Mouse (Mus musculus) forebrain, embryonic 11.5 days (tissue): ENCODE results near the gene Gm21860. TPM values are rescaled to one million over a fixed set of nuclear protein-coding genes. Genes with fewer than 3 reads are reported as not detected.
"Not testable (repeated sequence)": the region's sequence is repeated elsewhere in the genome, so short reads cannot be mapped to it uniquely, and the experiment has no call there.

ENCODE experiments used
- ATAC-seq: fragments of 200-750 bp; cut with Nextera tagmentation; replicated peaks from 2 replicates; pipeline ENCODE4 v1.8.0; 2017; ENCODE audit warnings: moderate TSS enrichment; ENCODE audit not compliant: low FRiP score
- DNase-seq: peaks from one replicate; pipeline ENCODE4 v3.0.0-alpha.2; 2017; ENCODE audit warnings: low spot score
- H3K27ac ChIP-seq: fragments of 300-500 bp; sonication (generic); 2 replicates; pipeline ENCODE4 v1.5.1; 2014; ENCODE audit warnings: low read depth, low read length
- H3K27me3 ChIP-seq: fragments of 300-500 bp; sonication (generic); 2 replicates; pipeline ENCODE4 v1.6.1; 2014; ENCODE audit warnings: mild to moderate bottlenecking, low read length, mixed read lengths; ENCODE audit not compliant: control insufficient read depth, insufficient read depth
- H3K36me3 ChIP-seq: fragments of 300-500 bp; sonication (generic); 2 replicates; pipeline ENCODE4 v1.6.1; 2014; ENCODE audit warnings: mild to moderate bottlenecking, low read length, moderate library complexity, mixed read lengths; ENCODE audit not compliant: control insufficient read depth, insufficient read depth
- H3K4me1 ChIP-seq: fragments of 300-500 bp; sonication (generic); replicated peaks from 2 replicates; pipeline ENCODE4 v1.6.1; 2014; ENCODE audit warnings: low read length, mixed read lengths; ENCODE audit not compliant: control insufficient read depth, insufficient read depth
- H3K4me2 ChIP-seq: fragments of 300-500 bp; sonication (generic); 2 replicates; pipeline ENCODE4 v1.6.1; 2014; ENCODE audit warnings: low read depth, mild to moderate bottlenecking, low read length, moderate library complexity, mixed read lengths; ENCODE audit not compliant: severe bottlenecking
- H3K4me3 ChIP-seq: fragments of 300-500 bp; sonication (generic); 2 replicates; pipeline ENCODE4 v1.5.1; 2014; ENCODE audit warnings: low read depth, low read length
- H3K9ac ChIP-seq: fragments of 300-500 bp; sonication (generic); 2 replicates; pipeline ENCODE4 v1.6.1; 2014; ENCODE audit warnings: low read length
- H3K9me3 ChIP-seq: fragments of 300-500 bp; sonication (generic); 2 replicates; pipeline ENCODE4 v1.6.1; 2016; ENCODE audit warnings: low read length, mixed read lengths; ENCODE audit not compliant: control insufficient read depth
- WGBS: fragments of 180-500 bp; shearing (Covaris S2); extraction: QIAGEN DNeasy Blood & Tissue Kit; methylation state at CpG from one replicate; pipeline ENCODE4 v1.1.7; 2014; 5-methylcytosine and 5-hydroxymethylcytosine counted together
- polyA plus RNA-seq: library from polyadenylated mRNA; unstranded; fragments of >200 nt; fragmentation: Nextera tagmentation; extraction: Ambion mirVana; gene quantifications from 2 replicates; pipeline ENCODE4 v1.2.1, GENCODE M21; 2014

The Gm21860 gene
- polyA plus RNA-seq, 1 experiment from 2014 or later: not detected

GRCm38 (mm10) chrY:90741006-90741405 lies 13.6 kb downstream of the Gm21860 start:
- not testable (repeated sequence) for H3K4me1 ChIP-seq, H3K27ac ChIP-seq, H3K4me2 ChIP-seq, H3K27me3 ChIP-seq, H3K4me3 ChIP-seq, H3K9ac ChIP-seq
- WGBS: 77% methylated on average over 38 of the region's 38 CpGs
- ATAC-seq: peak; percentile 62
- peaks cover 42% of the 10 kb centered on the region for H3K36me3 ChIP-seq
- H3K9me3 ChIP-seq: peaks cover 51% of the 10 kb centered on the region
- peak; percentile 92 for DNase-seq

- DNase-seq (peak; percentile 83), ATAC-seq (peak; percentile 13)
- H3K9ac ChIP-seq: no peak overlapping the region
- no peak overlapping the region for H3K27ac ChIP-seq
- H3K4me1 ChIP-seq: no peaks in the 10 kb centered on the region
- 48% methylated on average over 14 of the region's 14 CpGs for WGBS
- H3K4me2 ChIP-seq: no peak overlapping the region
- no peak overlapping the region for H3K4me3 ChIP-seq
- peaks cover 45% of the 10 kb centered on the region for H3K9me3 ChIP-seq
- H3K36me3 ChIP-seq: peaks cover 37% of the 10 kb centered on the region
- no peaks in the 10 kb centered on the region for H3K27me3 ChIP-seq
Measured at GRCm38 (mm10) chrY:90740013-90740561, 14.5 kb downstream of the Gm21860 start.

GRCm38 (mm10) chrY:90739531-90740012 lies 15.0 kb downstream of the Gm21860 start:
- H3K9ac ChIP-seq, H3K27me3 ChIP-seq, H3K4me1 ChIP-seq, H3K4me3 ChIP-seq, H3K27ac ChIP-seq, H3K4me2 ChIP-seq: not testable (repeated sequence)
- 54% methylated on average over 11 of the region's 11 CpGs for WGBS
- peak; percentile 71 for DNase-seq
- Histone ChIP-seq H3K9me3 (peaks cover 42% of the 10 kb centered on the region), H3K36me3 (peaks cover 37% of the 10 kb centered on the region)
- peak; percentile 4 for ATAC-seq

- Histone ChIP-seq H3K36me3 (peaks cover 32% of the 10 kb centered on the region), H3K9me3 (peaks cover 38% of the 10 kb centered on the region)
- not testable (repeated sequence) for H3K4me2 ChIP-seq, H3K9ac ChIP-seq, H3K27ac ChIP-seq, H3K4me3 ChIP-seq, H3K4me1 ChIP-seq, H3K27me3 ChIP-seq
- 76% methylated on average over 28 of the region's 28 CpGs for WGBS
- DNase-seq: peak; percentile 87
- ATAC-seq: peak; percentile 42
Measured at GRCm38 (mm10) chrY:90738841-90739530, 15.6 kb downstream of the Gm21860 start.

- H3K4me3 ChIP-seq: no peak overlapping the region
- ATAC-seq: no peak
- H3K27ac ChIP-seq: no peak overlapping the region
- no peaks in the 10 kb centered on the region for H3K27me3 ChIP-seq
- no peak overlapping the region for H3K4me2 ChIP-seq
- no peak for DNase-seq
- H3K9me3 ChIP-seq: peaks cover 38% of the 10 kb centered on the region
- 85% methylated on average over 1 of the region's 1 CpGs for WGBS
- H3K9ac ChIP-seq: no peak overlapping the region
- H3K4me1 ChIP-seq: no peaks in the 10 kb centered on the region
- H3K36me3 ChIP-seq: peaks cover 32% of the 10 kb centered on the region
Measured at GRCm38 (mm10) chrY:90738431-90738680, 16.3 kb downstream of the Gm21860 start.

GRCm38 (mm10) chrY:90737606-90738430 lies 16.8 kb downstream of the Gm21860 start:
- Histone ChIP-seq H3K27me3 (no peaks in the 10 kb centered on the region), H3K4me3 (no peak overlapping the region), H3K9me3 (peaks cover 38% of the 10 kb centered on the region), H3K4me1 (no peaks in the 10 kb centered on the region), H3K27ac (no peak overlapping the region), H3K36me3 (peaks cover 32% of the 10 kb centered on the region), H3K4me2 (no peak overlapping the region), H3K9ac (no peak overlapping the region)
- ATAC-seq (no peak), DNase-seq (no peak)
- WGBS: 58% methylated on average over 4 of the region's 7 CpGs

- Histone ChIP-seq H3K36me3 (peaks cover 22% of the 10 kb centered on the region), H3K9me3 (peaks cover 28% of the 10 kb centered on the region)
- WGBS: 78% methylated on average over 6 of the region's 9 CpGs
- not testable (repeated sequence) for H3K4me1 ChIP-seq, H3K27me3 ChIP-seq, H3K9ac ChIP-seq, H3K27ac ChIP-seq, H3K4me3 ChIP-seq, H3K4me2 ChIP-seq, ATAC-seq
- DNase-seq: peak; percentile 50
Measured at GRCm38 (mm10) chrY:90736217-90737000, 18.2 kb downstream of the Gm21860 start.

GRCm38 (mm10) chrY:90735181-90735895 lies 19.3 kb downstream of the Gm21860 start:
- not testable (repeated sequence) for ATAC-seq

More at GRCm38 (mm10) chrY:90735181-90735895, 19.3 kb downstream of the Gm21860 start:
- Histone ChIP-seq H3K9me3 (peaks cover 21% of the 10 kb centered on the region), H3K36me3 (peaks cover 17% of the 10 kb centered on the region)
- H3K27me3 ChIP-seq, H3K9ac ChIP-seq, H3K4me3 ChIP-seq, H3K27ac ChIP-seq, DNase-seq, H3K4me1 ChIP-seq, H3K4me2 ChIP-seq: not testable (repeated sequence)
- WGBS: 86% methylated on average over 4 of the region's 5 CpGs
